Comparison of ENCODE assay signal across 24 mouse cellular contexts in the genomic region with DNA sequence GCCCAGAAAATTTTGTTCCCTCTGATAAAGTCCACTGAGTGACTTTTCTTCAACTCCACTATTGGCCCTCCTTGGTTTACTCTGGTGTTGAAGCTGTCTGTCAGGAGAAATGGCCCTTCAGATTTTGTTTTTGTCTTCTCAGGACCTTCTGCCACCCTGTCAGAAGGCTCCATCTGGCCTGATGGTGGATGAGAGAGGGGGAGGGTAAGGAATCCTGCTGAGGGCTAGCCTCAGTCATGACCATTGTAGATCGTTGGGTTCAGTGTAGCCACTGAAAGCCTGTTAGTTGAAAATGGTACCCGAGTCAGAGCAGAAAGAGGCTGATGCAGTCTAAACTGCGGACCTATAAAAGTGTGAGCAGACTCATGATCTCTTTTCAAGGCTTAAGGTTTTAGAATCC. TPM values are rescaled to one million over a fixed set of nuclear protein-coding genes. Genes with fewer than 3 reads are reported as not detected.
DNase-seq lines count a peak whose midpoint lies in the region; ATAC-seq and TF ChIP-seq lines count a peak whose summit lies in the region.
"Had no signal": no experiment of that assay in that cellular context is flagged by ENCODE, and none has a peak within 500 bp of the region (broad histone marks: within the 10 kb centered on the region; RNA-seq: fewer than 3 reads in every experiment).

No protein-coding gene starts in this region.

- DNase-seq in heart, embryonic 10.5 days (ENCODE audit: low spot score): peak; percentile 51
- no peak for DNase-seq in heart, postnatal 14 days
- no peak for DNase-seq in ES-E14 (ENCODE audit: low read depth, low spot score)
- no peak for DNase-seq in spleen, adult 18-20 months
- DNase-seq: adrenal gland, adult 8-10 months; adrenal gland, postnatal 14 days; adrenal gland, postnatal 36 days; B cell, adult 2 months; cerebellum, adult 11-12 months; cerebellum, adult 2 months; cerebellum, adult 9-10 months; cerebellum, postnatal 25 days; forebrain, postnatal 0 days had no signal

- in situ Hi-C loops in ES-E14 (cut with MboI; ENCODE audit: low sequenced_read_pairs in 2 of 2, unreplicated experiment in 2 of 2): no loop called here

- 72% methylated on average over 3 of the region's 3 CpGs for WGBS in heart, embryonic 10.5 days

- H3K9me3 ChIP-seq in heart, embryonic 10.5 days: no peaks in the 10 kb centered on the region
- H3K9me3 ChIP-seq in E14TG2a.4 (ENCODE audit: low read length) (peaks cover 21% of the 10 kb centered on the region), ES-E14 (ENCODE audit: control insufficient read depth, insufficient read depth, low read depth, low read length) (no peaks in the 10 kb centered on the region)
- H3K9me3 ChIP-seq: embryonic facial prominence, embryonic 10.5 days; embryonic facial prominence, embryonic 12.5 days; forebrain, embryonic 13.5 days; forebrain, embryonic 15.5 days had no signal

- intact Hi-C loops in heart, postnatal 14 days (cut with DNase I): no loop called here

- H3K4me3 ChIP-seq in heart, embryonic 10.5 days: no peak overlapping the region
- peak overlapping the region; percentile 79; the same call in 1 of the 2 replicates for H3K4me3 ChIP-seq in E14TG2a.4 (replicated peaks; ENCODE audit: low read length)
- peak overlapping the region; percentile 14 to 72; a peak in 2 of 4 replicates for H3K4me3 ChIP-seq in ES-E14 (ENCODE audit: insufficient read depth in 1 of 2, low read depth in 1 of 2, low read length in 2 of 2, poor library complexity in 1 of 2, severe bottlenecking in 1 of 2)
- H3K4me3 ChIP-seq: embryonic facial prominence, embryonic 12.5 days; forebrain, embryonic 15.5 days had no signal

- 0 out of 2 replicates have a peak, but pooled peaks cover 7% of the 10 kb centered on the region for H3K27me3 ChIP-seq in heart, embryonic 10.5 days (ENCODE audit: insufficient read depth, poor library complexity, severe bottlenecking)
- no peaks in the 10 kb centered on the region for H3K27me3 ChIP-seq in E14TG2a.4 (ENCODE audit: insufficient read depth, low read length)
- H3K27me3 ChIP-seq: CH12.LX; embryonic facial prominence, embryonic 12.5 days; forebrain, embryonic 13.5 days; forebrain, embryonic 15.5 days; Patski had no signal

- no peak for TF ChIP-seq CTCF in E14TG2a.4 (conservative IDR thresholded peaks at IDR 0.05; ENCODE audit: low read length)

- H3K27ac ChIP-seq in heart, embryonic 10.5 days: no peak overlapping the region
- H3K27ac ChIP-seq in ES-E14 (ENCODE audit: insufficient read depth, low read depth, low read length, poor library complexity, severe bottlenecking): no peak overlapping the region; the same call in 1 of the 2 replicates
- H3K27ac ChIP-seq: embryonic facial prominence, embryonic 10.5 days; embryonic facial prominence, embryonic 12.5 days; forebrain, embryonic 13.5 days; forebrain, embryonic 15.5 days had no signal

- no peaks in the 10 kb centered on the region for H3K36me3 ChIP-seq in heart, embryonic 10.5 days
- H3K36me3 ChIP-seq in E14TG2a.4 (ENCODE audit: insufficient read depth, low read length) (no peaks in the 10 kb centered on the region), ES-E14 (ENCODE audit: control insufficient read depth, insufficient read depth, low read length, poor library complexity, severe bottlenecking) (0 out of 2 replicates have a peak, but pooled peaks cover 2% of the 10 kb centered on the region)
- H3K36me3 ChIP-seq: embryonic facial prominence, embryonic 10.5 days; embryonic facial prominence, embryonic 12.5 days; forebrain, embryonic 15.5 days had no signal

- H3K9ac ChIP-seq in ES-E14 (ENCODE audit: insufficient read depth, low read depth, low read length, poor library complexity, severe bottlenecking): peak overlapping the region; percentile 53; the same call in 1 of the 2 replicates
- H3K9ac ChIP-seq: embryonic facial prominence, embryonic 12.5 days; forebrain, embryonic 15.5 days; forebrain, postnatal 0 days had no signal

- ATAC-seq in megakaryocyte-erythroid progenitor cell, adult 5-6 weeks (replicated peaks; ENCODE audit: low FRiP score, low TSS enrichment, poor library complexity, severe bottlenecking): no peak
- ATAC-seq: activated CD4-positive, CD25-positive, alpha-beta regulatory T cell, adult 4 months; CD4-positive, CD25-positive, alpha-beta regulatory T cell, adult 4 months; forebrain, embryonic 13.5 days; forebrain, embryonic 15.5 days; forebrain, postnatal 0 days; Patski had no signal

- peaks cover 13% of the 10 kb centered on the region; the same call in 1 of the 2 replicates for H3K4me1 ChIP-seq in heart, embryonic 10.5 days
- H3K4me1 ChIP-seq in E14TG2a.4 (replicated peaks; ENCODE audit: low read depth, low read length) (peaks cover 59% of the 10 kb centered on the region), ES-E14 (ENCODE audit: control insufficient read depth in 2 of 2, insufficient read depth in 2 of 2, low read length in 2 of 2, poor library complexity in 1 of 2) (peaks cover 0 to 9% of the 10 kb centered on the region in 2 experiments; a peak in 1 of 4 replicates)

TF ChIP-seq in ES-E14, 5 proteins besides CTCF, POLR2A, EP300 and RAD21:
- TF ChIP-seq MAFK (IDR thresholded peaks at IDR 0.05; ENCODE audit: insufficient read depth, low read depth, low read length) (no peak), HCFC1 (IDR thresholded peaks at IDR 0.05; ENCODE audit: borderline replicate concordance, insufficient read depth, low read length) (no peak), CHD2 (IDR thresholded peaks at IDR 0.05; ENCODE audit: low read depth, low read length) (no peak), ZNF384 (IDR thresholded peaks at IDR 0.05; ENCODE audit: low read depth, low read length) (no peak), ZC3H11A (IDR thresholded peaks at IDR 0.05; ENCODE audit: borderline replicate concordance, low read depth, low read length) (no peak)

RNA-seq across cellular contexts. Expression of a gene that starts 49.2 kb away (rescaled TPM):
- not detected in 2 replicates for polyA plus RNA-seq in heart, embryonic 10.5 days (2016; fragmentation: Nextera tagmentation; extraction: Ambion mirVana)
- total RNA-seq in heart, postnatal 14 days (2021): not detected
- not detected in 2 replicates for total RNA-seq in ES-E14 (2012; rRNA removed)
- not detected in 2 replicates for total RNA-seq in megakaryocyte-erythroid progenitor cell, adult 5-6 weeks (2014; fragmentation: Nextera tagmentation)
- not detected in 2 replicates for total RNA-seq in megakaryocyte-erythroid progenitor cell, adult 5-6 weeks (2017)
- total RNA-seq: adrenal gland, postnatal 14 days; CH12.LX; forebrain, postnatal 0 days had no signal
- polyA plus RNA-seq: cerebellum, adult 2 months; embryonic facial prominence, embryonic 10.5 days; embryonic facial prominence, embryonic 12.5 days; forebrain, embryonic 11.5 days; forebrain, embryonic 13.5 days; forebrain, embryonic 15.5 days; forebrain, postnatal 0 days; Patski had no signal
